Mouse (Mus musculus) liver, embryonic 16.5 days (tissue): Measurements from ENCODE around the gene Fam124a. TPM values are rescaled to one million over a fixed set of nuclear protein-coding genes. Genes with fewer than 3 reads are reported as not detected.

Experiments used
- ATAC-seq: fragments of 200-750 bp; cut with Nextera tagmentation; 2 replicates; pipeline ENCODE4 v1.8.0; 2017; ENCODE audit warnings: low read depth, mild to moderate bottlenecking, moderate number of reproducible peaks, moderate library complexity
- H3K27ac ChIP-seq: fragments of 300-500 bp; sonication (generic); 2 replicates; pipeline ENCODE4 v1.5.1; 2014; ENCODE audit warnings: mild to moderate bottlenecking, low read length
- H3K27me3 ChIP-seq: fragments of 300-500 bp; sonication (generic); 2 replicates; pipeline ENCODE4 v1.6.1; 2014; ENCODE audit warnings: low read depth, low read length, mixed read lengths; ENCODE audit not compliant: control insufficient read depth, insufficient read depth
- H3K36me3 ChIP-seq: fragments of 300-500 bp; sonication (generic); 2 replicates; pipeline ENCODE4 v1.6.1; 2014; ENCODE audit warnings: mild to moderate bottlenecking; ENCODE audit not compliant: control insufficient read depth, insufficient read depth
- H3K4me1 ChIP-seq: fragments of 300-500 bp; sonication (generic); 2 replicates; pipeline ENCODE4 v1.6.1; 2014; ENCODE audit warnings: low read depth, low read length, mixed read lengths; ENCODE audit not compliant: control insufficient read depth
- H3K4me2 ChIP-seq: fragments of 300-500 bp; sonication (generic); 2 replicates; pipeline ENCODE4 v1.6.1; 2014; ENCODE audit warnings: low read depth, low read length, mixed read lengths
- H3K4me3 ChIP-seq: fragments of 300-500 bp; sonication (generic); 2 replicates; pipeline ENCODE4 v1.5.1; 2014; ENCODE audit warnings: low read depth, mild to moderate bottlenecking, low read length
- H3K9ac ChIP-seq: fragments of 300-500 bp; sonication (generic); 2 replicates; pipeline ENCODE4 v1.6.1; 2014; ENCODE audit warnings: low read depth, low read length
- H3K9me3 ChIP-seq: fragments of 300-500 bp; sonication (generic); replicated peaks from 2 replicates; pipeline ENCODE4 v1.6.1; 2016; ENCODE audit warnings: low read length; ENCODE audit not compliant: control insufficient read depth
- WGBS: fragments of 180-500 bp; shearing (Covaris S2); extraction: QIAGEN DNeasy Blood & Tissue Kit; methylation state at CpG from one replicate; pipeline ENCODE4 v1.1.7; 2014; ENCODE audit not compliant: insufficient replicate concordance; 5-methylcytosine and 5-hydroxymethylcytosine counted together
- polyA plus RNA-seq: library from polyadenylated mRNA; unstranded; fragments of >200 nt; fragmentation: Nextera tagmentation; extraction: Ambion mirVana; gene quantifications from 2 replicates; pipeline ENCODE4 v1.2.1, GENCODE M21; 2015

The Fam124a gene
- polyA plus RNA-seq, 1 experiment from 2014 or later: 2.1 TPM

- WGBS: 46% methylated on average over 3 of the region's 3 CpGs
These were observed 29.8 kb downstream of the Fam124a start for GRCm38 (mm10) chr14:62585338-62585737.

GRCm38 (mm10) chr14:62600109-62600522 lies 44.6 kb downstream of the Fam124a start:
- Histone ChIP-seq H3K4me1 (no peaks in the 10 kb centered on the region), H3K4me3 (no peak overlapping the region), H3K36me3 (no peaks in the 10 kb centered on the region), H3K9me3 (no peaks in the 10 kb centered on the region), H3K4me2 (no peak overlapping the region), H3K9ac (no peak overlapping the region), H3K27ac (no peak overlapping the region), H3K27me3 (no peaks in the 10 kb centered on the region)
- ATAC-seq: no peak
- 58% methylated on average over 6 of the region's 6 CpGs for WGBS

More at GRCm38 (mm10) chr14:62585338-62585737, 29.8 kb downstream of the Fam124a start:
- no peaks in the 10 kb centered on the region for H3K27me3 ChIP-seq
- H3K36me3 ChIP-seq: no peaks in the 10 kb centered on the region
- H3K4me1 ChIP-seq: no peaks in the 10 kb centered on the region
- H3K27ac ChIP-seq: no peak overlapping the region
- H3K9me3 ChIP-seq: no peaks in the 10 kb centered on the region
- no peak overlapping the region for H3K4me3 ChIP-seq
- no peak overlapping the region for H3K9ac ChIP-seq
- H3K4me2 ChIP-seq: no peak overlapping the region
- no peak for ATAC-seq

GRCm38 (mm10) chr14:62602271-62602670 lies 46.7 kb downstream of the Fam124a start:
- Histone ChIP-seq H3K9me3 (no peaks in the 10 kb centered on the region), H3K36me3 (no peaks in the 10 kb centered on the region), H3K4me1 (no peaks in the 10 kb centered on the region), H3K9ac (no peak overlapping the region), H3K27ac (no peak overlapping the region), H3K4me2 (no peak overlapping the region), H3K4me3 (no peak overlapping the region), H3K27me3 (no peaks in the 10 kb centered on the region)
- 57% methylated on average over 1 of the region's 1 CpGs for WGBS
- ATAC-seq: no peak

GRCm38 (mm10) chr14:62602869-62603268 lies 47.3 kb downstream of the Fam124a start:
- no peaks in the 10 kb centered on the region for H3K27me3 ChIP-seq
- H3K4me2 ChIP-seq: no peak overlapping the region
- no peak overlapping the region for H3K9ac ChIP-seq
- no peaks in the 10 kb centered on the region for H3K4me1 ChIP-seq
- H3K4me3 ChIP-seq: no peak overlapping the region
- ATAC-seq: no peak
- H3K27ac ChIP-seq: no peak overlapping the region
- WGBS: 79% methylated on average over 1 of the region's 1 CpGs
- no peaks in the 10 kb centered on the region for H3K9me3 ChIP-seq
- H3K36me3 ChIP-seq: no peaks in the 10 kb centered on the region

- WGBS: 60% methylated on average over 8 of the region's 8 CpGs
These were observed 52.3 kb downstream of the Fam124a start for GRCm38 (mm10) chr14:62607791-62608196.

GRCm38 (mm10) chr14:62609904-62610303 lies 54.4 kb downstream of the Fam124a start:
- no peak for ATAC-seq
- Histone ChIP-seq H3K9ac (no peak overlapping the region), H3K27ac (no peak overlapping the region), H3K4me1 (no peaks in the 10 kb centered on the region), H3K4me2 (no peak overlapping the region), H3K27me3 (no peaks in the 10 kb centered on the region), H3K9me3 (no peaks in the 10 kb centered on the region), H3K4me3 (no peak overlapping the region), H3K36me3 (no peaks in the 10 kb centered on the region)
- WGBS: 51% methylated on average over 3 of the region's 3 CpGs

More at GRCm38 (mm10) chr14:62607791-62608196, 52.3 kb downstream of the Fam124a start:
- H3K9me3 ChIP-seq: no peaks in the 10 kb centered on the region
- H3K27me3 ChIP-seq: no peaks in the 10 kb centered on the region
- H3K36me3 ChIP-seq: no peaks in the 10 kb centered on the region
- H3K4me2 ChIP-seq: no peak overlapping the region
- H3K4me1 ChIP-seq: no peaks in the 10 kb centered on the region
- H3K9ac ChIP-seq: no peak overlapping the region
- H3K27ac ChIP-seq: no peak overlapping the region
- no peak overlapping the region for H3K4me3 ChIP-seq
- ATAC-seq: no peak

GRCm38 (mm10) chr14:62622393-62622792 lies 66.9 kb downstream of the Fam124a start:
- Histone ChIP-seq H3K4me2 (no peak overlapping the region), H3K27ac (no peak overlapping the region), H3K9me3 (no peaks in the 10 kb centered on the region), H3K36me3 (no peaks in the 10 kb centered on the region), H3K9ac (no peak overlapping the region), H3K4me3 (no peak overlapping the region), H3K4me1 (no peaks in the 10 kb centered on the region), H3K27me3 (no peaks in the 10 kb centered on the region)
- ATAC-seq: no peak
- 74% methylated on average over 3 of the region's 3 CpGs for WGBS

- Histone ChIP-seq H3K9ac (no peak overlapping the region), H3K9me3 (no peaks in the 10 kb centered on the region), H3K36me3 (no peaks in the 10 kb centered on the region), H3K27ac (no peak overlapping the region), H3K4me1 (no peaks in the 10 kb centered on the region), H3K4me2 (no peak overlapping the region), H3K4me3 (no peak overlapping the region), H3K27me3 (no peaks in the 10 kb centered on the region)
- WGBS: 64% methylated on average over 5 of the region's 5 CpGs
- no peak for ATAC-seq
These were observed 72.4 kb downstream of the Fam124a start for GRCm38 (mm10) chr14:62627951-62628350.

- no peaks in the 10 kb centered on the region for H3K27me3 ChIP-seq
- no peaks in the 10 kb centered on the region for H3K4me1 ChIP-seq
- no peak overlapping the region for H3K4me2 ChIP-seq
- 25% methylated on average over 9 of the region's 9 CpGs for WGBS
- H3K9me3 ChIP-seq: no peaks in the 10 kb centered on the region
- H3K27ac ChIP-seq: no peak overlapping the region
- ATAC-seq: no peak
- H3K9ac ChIP-seq: no peak overlapping the region
- no peak overlapping the region for H3K4me3 ChIP-seq
- H3K36me3 ChIP-seq: no peaks in the 10 kb centered on the region
These were observed 82.2 kb downstream of the Fam124a start for GRCm38 (mm10) chr14:62637436-62638344.
